Mouse (Mus musculus) ES-Bruce4 (cell line): ENCODE results near the gene Igf1r. TPM values are rescaled to one million over a fixed set of nuclear protein-coding genes. Genes with fewer than 3 reads are reported as not detected.

Experiments used
- H3K27ac ChIP-seq: 2 replicates; pipeline ENCODE4 v1.5.1; 2012; ENCODE audit warnings: low read length, inconsistent platforms; ENCODE audit not compliant: insufficient read depth
- H3K27me3 ChIP-seq: 2 replicates; pipeline ENCODE4 v1.6.1; 2012; ENCODE audit warnings: mild to moderate bottlenecking, low read length, inconsistent platforms; ENCODE audit not compliant: control insufficient read depth, poor library complexity, insufficient read depth, severe bottlenecking
- H3K36me3 ChIP-seq: 2 replicates; pipeline ENCODE4 v1.6.1; 2012; ENCODE audit warnings: inconsistent platforms, mild to moderate bottlenecking, low read length, moderate library complexity; ENCODE audit not compliant: control insufficient read depth, poor library complexity, insufficient read depth, severe bottlenecking
- H3K4me1 ChIP-seq: one replicate; pipeline ENCODE4 v1.8.1; 2011; ENCODE audit warnings: low read length; ENCODE audit not compliant: control insufficient read depth, insufficient read depth
- H3K4me3 ChIP-seq: 2 replicates; pipeline ENCODE4 v1.5.1; 2011; ENCODE audit warnings: low read depth, mild to moderate bottlenecking, low read length
- H3K9ac ChIP-seq: 2 replicates; pipeline ENCODE4 v1.6.1; 2012; ENCODE audit warnings: low read depth, mild to moderate bottlenecking, inconsistent platforms; ENCODE audit not compliant: poor library complexity, severe bottlenecking
- H3K9me3 ChIP-seq: replicated peaks from 2 replicates; pipeline ENCODE4 v1.6.1; 2012; ENCODE audit warnings: mild to moderate bottlenecking, low read length, inconsistent platforms; ENCODE audit not compliant: control insufficient read depth, poor library complexity, insufficient read depth, severe bottlenecking
- CTCF ChIP-seq: IDR thresholded peaks from one replicate; pipeline ENCODE4 v1.8.1; 2011; ENCODE audit warnings: low read depth, low read length
- EP300 ChIP-seq: IDR thresholded peaks from 2 replicates; pipeline ENCODE4 v1.6.1; 2011; ENCODE audit warnings: low read depth, low read length; ENCODE audit not compliant: insufficient read depth
- POLR2A ChIP-seq: IDR thresholded peaks from one replicate; pipeline ENCODE4 v1.8.1; 2011; ENCODE audit warnings: low read length; ENCODE audit not compliant: insufficient read depth
- polyA plus RNA-seq: library from polyadenylated mRNA; stranded (reverse); fragments of >200 nt; gene quantifications from 2 replicates; pipeline ENCODE4 v1.2.4, GENCODE M21; 2011; ENCODE audit warnings: low read depth; ENCODE audit not compliant: missing spikeins, insufficient read depth, insufficient read length

The Igf1r gene
- polyA plus RNA-seq, 1 experiment: 58.4 TPM

DNA sequence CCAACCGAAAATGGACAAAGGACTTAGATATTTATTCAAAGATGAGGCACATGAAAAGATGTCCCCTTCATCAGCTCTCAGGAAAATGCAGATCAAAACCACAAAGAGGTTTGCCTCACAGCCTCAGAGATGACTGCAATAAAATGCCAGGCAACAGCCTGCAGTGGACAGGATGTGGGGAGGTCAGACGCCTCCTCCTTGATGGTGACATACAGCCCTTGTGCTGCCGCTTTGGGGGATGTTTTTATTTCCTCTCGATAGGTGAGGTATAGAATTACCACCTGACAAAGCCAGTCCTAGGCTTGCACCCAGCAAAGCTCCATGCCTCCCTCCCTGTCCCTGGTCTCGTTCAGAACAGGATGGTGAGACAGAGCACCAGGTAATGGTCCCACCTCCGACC, 40.8 kb upstream of the Igf1r start:
- TF ChIP-seq EP300: no peak
- TF ChIP-seq CTCF: no peak
- TF ChIP-seq POLR2A: no peak
- no peak overlapping the region for H3K27ac ChIP-seq
- no peaks in the 10 kb centered on the region for H3K36me3 ChIP-seq
- no peaks in the 10 kb centered on the region for H3K9me3 ChIP-seq
- H3K4me1 ChIP-seq: no peaks in the 10 kb centered on the region
- no peaks in the 10 kb centered on the region for H3K27me3 ChIP-seq
- no peak overlapping the region for H3K4me3 ChIP-seq
- H3K9ac ChIP-seq: no peak overlapping the region

DNA sequence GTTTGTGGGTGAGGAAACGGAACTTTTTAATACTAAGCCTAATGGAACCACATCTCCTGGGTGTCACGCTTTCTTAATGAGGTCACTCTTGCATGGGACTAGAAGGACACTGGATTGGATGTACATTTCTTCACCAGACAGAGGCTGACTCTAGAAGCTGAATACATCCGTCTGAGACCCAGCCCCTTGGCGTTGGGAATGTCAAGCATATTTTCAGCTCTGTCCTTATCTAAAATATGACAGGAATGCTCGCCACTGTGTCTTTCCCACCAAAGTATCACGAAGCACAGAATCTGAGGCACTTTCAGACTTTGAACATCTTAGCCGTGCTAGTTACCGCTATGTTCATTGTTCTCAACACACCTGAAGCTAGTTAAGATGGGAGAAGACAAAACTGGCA, 35.7 kb upstream of the Igf1r start:
- H3K9ac ChIP-seq: no peak overlapping the region
- peaks cover 3% of the 10 kb centered on the region for H3K4me1 ChIP-seq
- no peaks in the 10 kb centered on the region for H3K36me3 ChIP-seq
- no peaks in the 10 kb centered on the region for H3K9me3 ChIP-seq
- no peak overlapping the region for H3K27ac ChIP-seq
- H3K4me3 ChIP-seq: no peak overlapping the region
- H3K27me3 ChIP-seq: no peaks in the 10 kb centered on the region
- TF ChIP-seq POLR2A (no peak), CTCF (no peak), EP300 (no peak)

DNA sequence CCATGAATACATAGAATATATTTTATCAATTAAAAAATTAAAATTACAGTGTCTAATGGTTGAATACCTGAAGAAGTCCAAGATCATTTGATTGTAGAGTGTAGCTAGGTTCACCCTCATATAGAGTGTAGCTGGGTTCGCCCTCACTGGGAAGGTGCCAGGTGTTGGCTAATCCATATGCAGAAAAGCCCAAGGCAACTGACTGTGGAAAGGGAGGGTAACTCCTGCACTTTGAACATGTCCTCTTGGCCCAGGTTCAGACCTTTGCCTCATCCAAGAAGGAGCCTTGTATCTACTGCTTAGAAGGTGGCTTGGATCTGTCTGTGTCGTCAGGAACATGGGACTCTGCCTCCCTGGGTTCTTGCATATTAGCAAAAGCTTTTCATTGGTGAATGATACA, 34.9 kb upstream of the Igf1r start:
- Histone ChIP-seq H3K9me3 (no peaks in the 10 kb centered on the region), H3K4me1 (peaks cover 3% of the 10 kb centered on the region), H3K27me3 (no peaks in the 10 kb centered on the region), H3K4me3 (no peak overlapping the region), H3K9ac (no peak overlapping the region), H3K27ac (no peak overlapping the region), H3K36me3 (no peaks in the 10 kb centered on the region)
- TF ChIP-seq EP300 (no peak), CTCF (no peak), POLR2A (no peak)

DNA sequence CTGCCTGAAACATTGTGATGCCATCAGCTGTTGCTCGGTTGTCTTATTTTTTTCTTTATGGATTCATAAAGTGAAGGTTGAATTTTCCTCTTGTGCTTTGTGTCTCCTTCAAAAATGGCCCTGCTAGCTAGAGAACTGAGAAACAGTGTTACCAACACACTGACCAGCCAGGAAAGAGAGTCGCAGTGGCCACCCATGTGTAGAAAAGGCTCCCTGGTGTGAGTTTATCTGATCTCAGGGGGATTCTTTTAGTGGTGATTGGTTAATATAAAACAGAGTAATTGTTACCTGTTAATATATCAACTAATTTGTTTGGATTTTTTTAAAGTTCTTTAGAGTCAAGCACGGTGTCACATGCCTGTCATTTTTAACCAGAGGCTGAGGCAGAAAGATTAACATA, 33.2 kb upstream of the Igf1r start:
- Histone ChIP-seq H3K9ac (no peak overlapping the region), H3K9me3 (no peaks in the 10 kb centered on the region), H3K4me3 (no peak overlapping the region), H3K36me3 (no peaks in the 10 kb centered on the region), H3K4me1 (peaks cover 3% of the 10 kb centered on the region), H3K27ac (no peak overlapping the region), H3K27me3 (no peaks in the 10 kb centered on the region)
- no peak for TF ChIP-seq POLR2A
- TF ChIP-seq EP300: no peak
- no peak for TF ChIP-seq CTCF

DNA sequence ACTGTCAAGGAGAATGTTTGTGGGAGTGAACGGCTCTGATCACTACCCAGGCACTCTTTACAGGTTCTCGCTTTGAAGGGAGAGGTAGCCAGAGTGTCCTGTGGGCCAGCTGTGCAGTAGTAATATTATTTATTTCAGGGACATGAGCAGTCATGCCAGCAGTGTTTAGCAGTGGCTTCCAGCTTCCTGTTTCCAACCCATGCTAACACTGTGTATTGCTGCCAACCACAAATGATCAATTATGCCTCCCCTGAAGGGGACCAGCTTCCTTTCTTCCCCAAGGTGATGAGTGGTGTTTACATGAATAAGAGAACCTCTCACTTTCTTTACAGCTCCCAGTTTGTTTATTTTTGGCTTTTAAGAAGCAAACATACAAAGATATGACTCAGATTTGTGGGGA, 28.4 kb upstream of the Igf1r start:
- H3K9ac ChIP-seq: no peak overlapping the region
- no peaks in the 10 kb centered on the region for H3K36me3 ChIP-seq
- H3K9me3 ChIP-seq: no peaks in the 10 kb centered on the region
- H3K4me3 ChIP-seq: no peak overlapping the region
- H3K27me3 ChIP-seq: no peaks in the 10 kb centered on the region
- H3K27ac ChIP-seq: no peak overlapping the region
- H3K4me1 ChIP-seq: no peaks in the 10 kb centered on the region
- TF ChIP-seq POLR2A (no peak), CTCF (no peak), EP300 (no peak)

DNA sequence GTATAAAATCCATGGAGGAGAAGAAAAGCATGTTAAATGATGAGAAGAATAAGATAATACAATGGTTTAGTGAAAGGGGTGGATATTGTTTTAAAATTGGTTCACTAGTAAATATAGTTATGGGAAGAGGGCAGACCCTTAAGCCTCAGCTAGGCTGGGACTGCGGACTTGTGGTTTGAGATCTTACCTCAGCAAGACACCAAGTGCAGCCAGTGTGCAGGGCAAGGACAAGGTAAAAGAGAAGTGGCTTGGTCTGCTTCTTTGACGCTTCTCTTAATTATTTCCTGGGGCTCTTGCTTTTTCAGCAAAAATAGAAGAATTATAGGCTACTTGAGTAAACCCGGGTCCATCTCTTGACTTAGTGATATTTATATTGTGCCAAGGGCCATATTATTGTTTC, 22.5 kb upstream of the Igf1r start:
- H3K36me3 ChIP-seq: no peaks in the 10 kb centered on the region
- H3K4me3 ChIP-seq: no peak overlapping the region
- H3K9me3 ChIP-seq: no peaks in the 10 kb centered on the region
- H3K27ac ChIP-seq: no peak overlapping the region
- TF ChIP-seq POLR2A: no peak
- no peaks in the 10 kb centered on the region for H3K27me3 ChIP-seq
- no peaks in the 10 kb centered on the region for H3K4me1 ChIP-seq
- H3K9ac ChIP-seq: no peak overlapping the region

DNA sequence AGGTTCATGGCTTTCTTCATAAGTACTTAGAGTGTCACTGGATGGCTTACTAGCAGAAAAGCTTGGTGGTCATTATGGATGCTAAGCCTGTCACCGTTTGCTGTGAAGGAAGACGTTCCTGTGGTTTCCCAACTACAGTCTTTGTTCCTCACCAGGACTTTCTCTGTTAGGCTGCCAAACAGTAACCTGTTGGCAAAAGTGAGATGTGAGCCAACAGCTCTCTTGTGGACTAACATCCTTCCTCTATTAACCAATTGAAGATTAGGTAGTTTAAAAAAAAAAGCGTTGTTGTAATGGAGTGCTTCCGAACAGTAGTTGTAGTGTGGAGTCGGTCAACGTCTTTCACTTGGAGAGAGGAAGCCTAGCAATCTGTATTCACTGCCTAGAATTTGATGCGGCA, 15.8 kb upstream of the Igf1r start:
- no peak for TF ChIP-seq POLR2A
- no peak for TF ChIP-seq CTCF
- no peak for TF ChIP-seq EP300
- Histone ChIP-seq H3K27me3 (no peaks in the 10 kb centered on the region), H3K4me3 (no peak overlapping the region), H3K9ac (no peak overlapping the region), H3K36me3 (no peaks in the 10 kb centered on the region), H3K27ac (no peak overlapping the region), H3K4me1 (no peaks in the 10 kb centered on the region), H3K9me3 (no peaks in the 10 kb centered on the region)
